Mouse (Mus musculus): ENCODE measurements around the gene Matn1.

DNA sequence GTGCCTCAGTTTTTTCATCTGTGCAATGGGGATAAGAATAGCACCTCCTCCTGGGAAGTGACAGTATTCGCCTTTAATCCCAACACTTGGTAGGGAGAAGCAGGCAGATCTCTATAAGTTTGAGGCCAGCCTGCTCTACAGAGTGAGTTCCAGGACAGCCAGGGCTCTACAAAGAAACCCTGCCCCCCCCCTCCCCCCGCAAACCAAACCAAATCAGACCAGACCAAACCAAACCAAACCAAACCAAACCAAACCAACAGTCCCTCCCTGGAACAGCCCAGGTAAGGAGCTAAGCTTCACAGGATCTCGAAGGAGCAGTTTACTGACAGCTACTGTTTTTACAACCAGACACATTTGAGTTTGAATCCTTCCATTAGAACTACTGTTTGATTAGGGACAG is 31.6 kb upstream of the Matn1 start:
- TF ChIP-seq CTCF (IDR thresholded peaks at IDR 0.05; ENCODE audit: insufficient read depth, low read length), result no peak
- no peak for TF ChIP-seq POLR2A (IDR thresholded peaks at IDR 0.05; ENCODE audit: borderline replicate concordance, extremely low read depth, low read depth, low read length)

All from lung, adult 2 months (tissue).